In the genomic region with DNA sequence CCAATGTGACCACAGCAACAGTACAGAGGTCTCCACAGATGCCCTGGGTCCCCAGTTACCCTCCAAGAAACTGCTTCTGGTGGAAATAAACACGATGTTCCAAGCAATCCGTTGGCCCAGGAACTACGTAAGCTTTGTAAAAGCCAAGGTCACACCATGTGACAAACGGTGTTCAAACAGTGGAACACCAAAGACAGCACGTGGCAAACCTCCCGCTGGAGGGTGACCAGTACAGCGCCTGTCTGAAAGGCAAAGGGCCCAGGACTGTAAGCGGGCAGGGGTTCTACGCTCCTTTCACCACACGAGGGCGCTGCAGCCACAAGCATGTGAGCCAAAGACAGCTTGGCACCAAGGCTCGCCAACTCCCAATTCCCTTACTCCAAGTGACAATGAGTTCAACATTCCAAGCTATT, we compare ENCODE assay signal across 8 mouse cellular contexts. TPM values are rescaled to one million over a fixed set of nuclear protein-coding genes. Genes with fewer than 3 reads are reported as not detected.
A peak's percentile ranks its signal among the peaks of the same experiment; 100 is the strongest.
DNase-seq lines count a peak whose midpoint lies in the region; ATAC-seq lines count a peak whose summit lies in the region.

No protein-coding gene starts in this region.

- H3K9me3 ChIP-seq in hindbrain, embryonic 11.5 days (ENCODE audit: control insufficient read depth, low read length), result no peaks in the 10 kb centered on the region

- H3K27ac ChIP-seq in hindbrain, embryonic 11.5 days (ENCODE audit: low read depth, low read length), result no peak overlapping the region

- no peaks in the 10 kb centered on the region for H3K27me3 ChIP-seq in hindbrain, embryonic 11.5 days (ENCODE audit: control insufficient read depth, insufficient read depth, low read length)

- peak; percentile 83 for ATAC-seq in hindbrain, embryonic 11.5 days (ENCODE audit: low FRiP score)

- 3% methylated on average over 12 of the region's 12 CpGs for WGBS in hindbrain, embryonic 11.5 days

- peak; percentile 51 for DNase-seq in MEL-GATA-1-ER (ENCODE audit: extremely low read depth, low read depth)
- peak; percentile 85 for DNase-seq in cerebellum, adult 9-10 months
- DNase-seq in frontal cortex, adult 2 months (ENCODE audit: extremely low spot score in 1 of 2, low spot score in 1 of 2), result peak; percentile 77 to 95
- DNase-seq in hindbrain, embryonic 11.5 days (ENCODE audit: low spot score), result peak; percentile 96
- DNase-seq in layer of hippocampus, adult 9-11 months, result peak; percentile 73
- peak; percentile 96 for DNase-seq in lung, postnatal 10 days
- DNase-seq in ovary, postnatal 36 days (ENCODE audit: low spot score), result peak; percentile 91
- DNase-seq in thymus, postnatal 14 days, result peak; percentile 81

- H3K4me1 ChIP-seq in hindbrain, embryonic 11.5 days (replicated peaks; ENCODE audit: control insufficient read depth, insufficient read depth, low read length), result no peaks in the 10 kb centered on the region

- H3K4me2 ChIP-seq in hindbrain, embryonic 11.5 days (replicated peaks; ENCODE audit: low read depth, low read length), result no peak overlapping the region

- no peaks in the 10 kb centered on the region for H3K36me3 ChIP-seq in hindbrain, embryonic 11.5 days (ENCODE audit: control insufficient read depth, insufficient read depth, low read length)

- no peak overlapping the region for H3K4me3 ChIP-seq in hindbrain, embryonic 11.5 days (ENCODE audit: low read depth, low read length)

- H3K9ac ChIP-seq in hindbrain, embryonic 11.5 days (ENCODE audit: low read depth, low read length), result no peak overlapping the region

RNA-seq across cellular contexts. Expression of gene Marc1, which starts 13.3 kb away (rescaled TPM):
- polyA plus RNA-seq in frontal cortex, adult 2 months (2012; rRNA removed), result 0.08 and 0.14 TPM in 2 replicates
- 0.21 and 0.26 TPM in 2 replicates for polyA plus RNA-seq in hindbrain, embryonic 11.5 days (2014; fragmentation: Nextera tagmentation; extraction: Ambion mirVana)

RNA-seq across cellular contexts. Expression of gene Marc2, which starts 21.8 kb away (rescaled TPM):
- 85.6 and 95.2 TPM in 2 replicates for polyA plus RNA-seq in frontal cortex, adult 2 months (2012; rRNA removed)
- 109 and 114 TPM in 2 replicates for polyA plus RNA-seq in hindbrain, embryonic 11.5 days (2014; fragmentation: Nextera tagmentation; extraction: Ambion mirVana)

RNA-seq across cellular contexts. Expression of gene C130074G19Rik, which starts 58.6 kb away (rescaled TPM):
- 34.0 and 34.3 TPM in 2 replicates for polyA plus RNA-seq in frontal cortex, adult 2 months (2012; rRNA removed)
- polyA plus RNA-seq in hindbrain, embryonic 11.5 days (2014; fragmentation: Nextera tagmentation; extraction: Ambion mirVana), result 0.86 and 0.96 TPM in 2 replicates

Comparison
In these comparisons a context has a peak if more than half of its experiments do, and no peak if none do; other contexts are left out.
1. RNA of gene C130074G19Rik, which starts 58.6 kb away (polyA plus RNA-seq): 34.0 to 34.3 TPM in frontal cortex, adult 2 months; 0.86 to 0.96 TPM in hindbrain, embryonic 11.5 days; every median in the first group is over 10 times any median in the second.
2. Peak in every context shown above with its lines, with median percentiles within 50 percentile points of each other: DNase-seq.